Mouse (Mus musculus) gastrocnemius, adult 8-10 months (tissue): ENCODE results near the gene Gatad2b. TPM values are rescaled to one million over a fixed set of nuclear protein-coding genes. Genes with fewer than 3 reads are reported as not detected.

Experiments
- microRNA-seq: library from miRNA; unstranded; fragments of <30 nt; microRNA quantifications from one replicate; pipeline ENCODE4 v1.2.0, GENCODE M21; 2022
- total RNA-seq, 4 experiments: library from RNA; stranded (reverse); gene quantifications; 2 replicates each; pipeline ENCODE4 v1.2.4; 2022

Gene Gatad2b
- total RNA-seq, 4 experiments from 2014 or later: 55.0 to 69.8 (median 62.6) TPM

Small RNA genes within 50 kb of the gene (microRNA-seq; reads per million reads assigned to microRNA genes)
- not detected for gene Mir7012

Other genes starting within 250 kb of the Gatad2b start
- 100 to 1,000 TPM in 3 of 4 experiments, 10 to 100 TPM in 1; 99.6 to 117 (median 106) TPM for gene 4933434E20Rik, start 241.5 kb upstream of the Gatad2b start, total RNA-seq
- 10 to 100 TPM; 77.3 to 99.8 (median 88.6) TPM for gene Ubap2l, start 240.6 kb upstream of the Gatad2b start, total RNA-seq
- 100 to 1,000 TPM; 385 to 462 (median 429) TPM for gene Tpm3, start 220.5 kb upstream of the Gatad2b start, total RNA-seq
- gene Nup210l, start 189.0 kb upstream of the Gatad2b start, total RNA-seq: under 1 TPM in 2 of 4 experiments, not detected in 2; 0.05 to 0.10 TPM
- 1,000 to 10,000 TPM; 1,066 to 1,242 (median 1,083) TPM for gene Rps27, start 79.5 kb upstream of the Gatad2b start, total RNA-seq
- gene Rab13, start 79.5 kb upstream of the Gatad2b start, total RNA-seq: 10 to 100 TPM in 1 of 4 experiments, 1 to 10 TPM in 3; 5.7 to 11.6 (median 8.8) TPM
- 10 to 100 TPM; 67.8 to 75.4 (median 71.8) TPM for gene Jtb, start 61.6 kb upstream of the Gatad2b start, total RNA-seq
- gene Creb3l4, start 49.7 kb upstream of the Gatad2b start, total RNA-seq: not detected
- 10 to 100 TPM; 37.8 to 46.4 (median 43.6) TPM for gene Slc39a1, start 45.0 kb upstream of the Gatad2b start, total RNA-seq
- 10 to 100 TPM; 15.3 to 21.7 (median 16.5) TPM for gene Crtc2, start 39.0 kb upstream of the Gatad2b start, total RNA-seq
- gene Dennd4b, start 28.0 kb upstream of the Gatad2b start, total RNA-seq: 100 to 1,000 TPM in 1 of 4 experiments, 10 to 100 TPM in 3; 76.0 to 106 (median 85.8) TPM
- 1 to 10 TPM in 2 of 4 experiments, under 1 TPM in 2; 0.65 to 1.1 (median 0.96) TPM for gene Slc27a3, start 96.8 kb downstream of the Gatad2b start, total RNA-seq
- gene Ints3, start 140.4 kb downstream of the Gatad2b start, total RNA-seq: 10 to 100 TPM; 14.0 to 16.8 (median 14.8) TPM
- 1 to 10 TPM; 3.8 to 6.9 (median 6.1) TPM for gene Npr1, start 172.7 kb downstream of the Gatad2b start, total RNA-seq
- gene Ilf2, start 182.9 kb downstream of the Gatad2b start, total RNA-seq: 10 to 100 TPM; 24.4 to 33.4 (median 26.9) TPM
- gene Snapin, start 197.9 kb downstream of the Gatad2b start, total RNA-seq: 10 to 100 TPM; 77.7 to 93.9 (median 78.5) TPM
- gene Chtop, start 216.3 kb downstream of the Gatad2b start, total RNA-seq: 100 to 1,000 TPM; 112 to 117 (median 114) TPM
- gene S100a1, start 221.2 kb downstream of the Gatad2b start, total RNA-seq: 100 to 1,000 TPM; 157 to 190 (median 173) TPM
- 10 to 100 TPM in 3 of 4 experiments, 1 to 10 TPM in 1; 7.5 to 16.2 (median 11.8) TPM for gene S100a13, start 221.3 kb downstream of the Gatad2b start, total RNA-seq
- not detected for gene S100a14, start 233.7 kb downstream of the Gatad2b start, total RNA-seq
- gene S100a16, start 244.1 kb downstream of the Gatad2b start, total RNA-seq: 10 to 100 TPM; 50.1 to 57.1 (median 51.9) TPM